Mouse (Mus musculus) c-Kit-positive CD71-positive TER-119-positive erythroid progenitor cells, embryonic 14.5 days (primary cell): ENCODE measurements around the gene Slc25a12.
"Not testable (repeated sequence)": the region's sequence is repeated elsewhere in the genome, so short reads cannot be mapped to it uniquely, and the experiment has no call there.

Experiments
- DNase-seq: peaks from one replicate; pipeline ENCODE4 v3.0.0-alpha.2; 2013; ENCODE audit warnings: low spot score

Gene Slc25a12

GRCm38 (mm10) chr2:71367125-71367880 is at the start of gene Slc25a12:
Gene Slc25a12, minus strand, starts transcription at chr2:71367749.
- DNase-seq = peak; percentile 85

GRCm38 (mm10) chr2:71405613-71406012 is 38.1 kb upstream of the Slc25a12 start:
- DNase-seq = no peak

GRCm38 (mm10) chr2:71389864-71390263 is 22.3 kb upstream of the Slc25a12 start:
- DNase-seq = no peak

GRCm38 (mm10) chr2:71388951-71389763 is 21.6 kb upstream of the Slc25a12 start, which contains the start of gene Hat1:
Gene Hat1, plus strand, starts transcription at chr2:71388958.
- peak; percentile 97 for DNase-seq

GRCm38 (mm10) chr2:71387766-71388165 is 20.2 kb upstream of the Slc25a12 start:
- DNase-seq = no peak

GRCm38 (mm10) chr2:71383890-71384289 is 16.3 kb upstream of the Slc25a12 start:
- no peak for DNase-seq

- no peak for DNase-seq
Measured at GRCm38 (mm10) chr2:71381962-71382361, 14.4 kb upstream of the Slc25a12 start.

GRCm38 (mm10) chr2:71377426-71377825 is 9.9 kb upstream of the Slc25a12 start:
- no peak for DNase-seq

- peak; percentile 32 for DNase-seq
Measured at GRCm38 (mm10) chr2:71376433-71376906, 8.9 kb upstream of the Slc25a12 start.

GRCm38 (mm10) chr2:71374275-71375155 is 7.0 kb upstream of the Slc25a12 start:
- DNase-seq = peak; percentile 67

GRCm38 (mm10) chr2:71372261-71372660 is 4.7 kb upstream of the Slc25a12 start:
- not testable (repeated sequence) for DNase-seq

- no peak for DNase-seq
Measured at GRCm38 (mm10) chr2:71371790-71372189, 4.2 kb upstream of the Slc25a12 start.

GRCm38 (mm10) chr2:71368086-71368485 is 537 bp upstream of the Slc25a12 start:
- no peak for DNase-seq

GRCm38 (mm10) chr2:71366618-71367124 is 878 bp downstream of the Slc25a12 start:
- peak; percentile 45 for DNase-seq

GRCm38 (mm10) chr2:71360192-71360591 is 7.4 kb downstream of the Slc25a12 start:
- DNase-seq = no peak

GRCm38 (mm10) chr2:71358347-71358746 is 9.2 kb downstream of the Slc25a12 start:
- DNase-seq = no peak

GRCm38 (mm10) chr2:71354055-71354425 is 13.5 kb downstream of the Slc25a12 start:
- no peak for DNase-seq

- DNase-seq = no peak
Measured at GRCm38 (mm10) chr2:71353306-71354054, 14.1 kb downstream of the Slc25a12 start.

GRCm38 (mm10) chr2:71351727-71351987 is 15.9 kb downstream of the Slc25a12 start:
- no peak for DNase-seq

- no peak for DNase-seq
Measured at GRCm38 (mm10) chr2:71350904-71351726, 16.4 kb downstream of the Slc25a12 start.
